ENCODE assay signal across 8 mouse cellular contexts in genomic region chr10:80164161-80164997, GRCm38 (mm10). TPM values are rescaled to one million over a fixed set of nuclear protein-coding genes. Genes with fewer than 3 reads are reported as not detected.
A peak's percentile ranks its signal among the peaks of the same experiment; 100 is the strongest.
DNase-seq lines count a peak whose midpoint lies in the region; ATAC-seq and TF ChIP-seq lines count a peak whose summit lies in the region.

No protein-coding gene starts in this region.

- peak overlapping the region; percentile 87 for H3K27ac ChIP-seq in left cerebral cortex, adult 2 months
- peak overlapping the region; percentile 97 for H3K27ac ChIP-seq in heart, embryonic 12.5 days (ENCODE audit: poor library complexity, severe bottlenecking)
- H3K27ac ChIP-seq in kidney, postnatal 0 days, result peak overlapping the region; percentile 65
- peak overlapping the region; percentile 88 for H3K27ac ChIP-seq in midbrain, embryonic 13.5 days

- DNase-seq in left cerebral cortex, adult 2 months (ENCODE audit: extremely low spot score in 1 of 2, low spot score in 2 of 2), result peak in 1 of 2 experiments; percentile 39
- no peak for DNase-seq in left cerebral cortex, postnatal 14 days (ENCODE audit: low spot score in 2 of 2)
- peak; percentile 60 to 66 for DNase-seq in cerebellum, adult 18-20 months
- DNase-seq in kidney, postnatal 0 days (ENCODE audit: low spot score), result no peak
- DNase-seq in urinary bladder, postnatal 14 days (ENCODE audit: low spot score), result no peak

- peaks cover 79% of the 10 kb centered on the region for H3K4me1 ChIP-seq in heart, embryonic 12.5 days (replicated peaks)
- H3K4me1 ChIP-seq in kidney, postnatal 0 days (replicated peaks; ENCODE audit: insufficient read depth, low read length), result peaks cover 57% of the 10 kb centered on the region
- H3K4me1 ChIP-seq in midbrain, embryonic 13.5 days (replicated peaks), result peaks cover 61% of the 10 kb centered on the region

- no peaks in the 10 kb centered on the region; the same call in 1 of the 2 replicates for H3K36me3 ChIP-seq in heart, embryonic 12.5 days
- 0 out of 2 replicates have a peak, but pooled peaks cover 2% of the 10 kb centered on the region for H3K36me3 ChIP-seq in kidney, postnatal 0 days (ENCODE audit: insufficient read depth, low read length)
- no peaks in the 10 kb centered on the region for H3K36me3 ChIP-seq in midbrain, embryonic 13.5 days

- peak overlapping the region; percentile 75 for H3K4me2 ChIP-seq in heart, embryonic 12.5 days
- peak overlapping the region; percentile 93 for H3K4me2 ChIP-seq in kidney, postnatal 0 days (ENCODE audit: low read length)
- H3K4me2 ChIP-seq in midbrain, embryonic 13.5 days (replicated peaks), result peak overlapping the region; percentile 79

- WGBS in heart, embryonic 12.5 days, result 8% methylated on average over 44 of the region's 44 CpGs
- 8% methylated on average over 44 of the region's 44 CpGs for WGBS in kidney, postnatal 0 days
- WGBS in midbrain, embryonic 13.5 days, result 10% methylated on average over 44 of the region's 44 CpGs

- no peak for TF ChIP-seq CTCF in left cerebral cortex, adult 2 months (IDR thresholded peaks at IDR 0.05)
- TF ChIP-seq CTCF in kidney, postnatal 0 days (IDR thresholded peaks at IDR 0.05; ENCODE audit: low read depth), result no peak

- H3K9me3 ChIP-seq in heart, embryonic 12.5 days (replicated peaks), result no peaks in the 10 kb centered on the region
- no peaks in the 10 kb centered on the region for H3K9me3 ChIP-seq in kidney, postnatal 0 days (replicated peaks; ENCODE audit: low read length)
- H3K9me3 ChIP-seq in midbrain, embryonic 13.5 days, result no peaks in the 10 kb centered on the region

- peak overlapping the region; percentile 62 for H3K9ac ChIP-seq in heart, embryonic 12.5 days
- H3K9ac ChIP-seq in kidney, postnatal 0 days (ENCODE audit: low read depth, low read length), result peak overlapping the region; percentile 53
- H3K9ac ChIP-seq in midbrain, embryonic 13.5 days (replicated peaks), result peak overlapping the region; percentile 73

- ATAC-seq in heart, embryonic 12.5 days (ENCODE audit: insufficient number of reproducible peaks, low FRiP score), result no peak
- ATAC-seq in kidney, postnatal 0 days (replicated peaks; ENCODE audit: low FRiP score, low read depth), result no peak; the same call in 1 of the 2 replicates
- no peak; the same call in 1 of the 2 replicates for ATAC-seq in midbrain, embryonic 13.5 days
- ATAC-seq in CD4-positive, CD25-positive, alpha-beta regulatory T cell, adult 4 months, result no peak

- no peaks in the 10 kb centered on the region for H3K27me3 ChIP-seq in heart, embryonic 12.5 days (replicated peaks)
- no peaks in the 10 kb centered on the region for H3K27me3 ChIP-seq in kidney, postnatal 0 days (ENCODE audit: insufficient read depth, low read length)
- peaks cover 4% of the 10 kb centered on the region; the same call in 1 of the 2 replicates for H3K27me3 ChIP-seq in midbrain, embryonic 13.5 days

- intact Hi-C loops in left cerebral cortex, adult 2 months (cut with DNase I), result no loop called here
- intact Hi-C loops in left cerebral cortex, postnatal 14 days (cut with DNase I), result no loop called here

- peak overlapping the region; percentile 43 for H3K4me3 ChIP-seq in left cerebral cortex, adult 2 months
- H3K4me3 ChIP-seq in heart, embryonic 12.5 days, result peak overlapping the region; percentile 38
- H3K4me3 ChIP-seq in kidney, postnatal 0 days (replicated peaks; ENCODE audit: low read depth, low read length), result peak overlapping the region; percentile 33
- H3K4me3 ChIP-seq in midbrain, embryonic 13.5 days (replicated peaks), result peak overlapping the region; percentile 46

RNA-seq across cellular contexts. Expression of gene Cirbp, which starts 1.4 kb away (rescaled TPM):
- 10 to 100 TPM; 75.8 to 93.0 TPM for total RNA-seq in left cerebral cortex, adult 2 months (2021)
- total RNA-seq in left cerebral cortex, postnatal 14 days (2021), result 100 to 1,000 TPM in 1 of 2 experiments, 10 to 100 TPM in 1; 95.6 to 111 TPM
- 110 and 118 TPM in 2 replicates for polyA plus RNA-seq in heart, embryonic 12.5 days (2016; fragmentation: Nextera tagmentation; extraction: Ambion mirVana)
- polyA plus RNA-seq in kidney, postnatal 0 days (2015; fragmentation: Nextera tagmentation; extraction: Ambion mirVana), result 290 and 317 TPM in 2 replicates
- 354 and 412 TPM in 2 replicates for polyA plus RNA-seq in midbrain, embryonic 13.5 days (2015; fragmentation: Nextera tagmentation; extraction: Ambion mirVana)
- 100 to 1,000 TPM; 124 to 272 TPM for polyA plus RNA-seq in CD4-positive, CD25-positive, alpha-beta regulatory T cell, adult 4 months (2017; shearing (Covaris generic))

RNA-seq across cellular contexts. Expression of gene 1600002K03Rik, which starts 8.4 kb away (rescaled TPM):
- total RNA-seq in left cerebral cortex, adult 2 months (2021), result 1 to 10 TPM; 6.0 to 8.1 TPM
- 1 to 10 TPM; 5.7 to 6.2 TPM for total RNA-seq in left cerebral cortex, postnatal 14 days (2021)
- polyA plus RNA-seq in heart, embryonic 12.5 days (2016; fragmentation: Nextera tagmentation; extraction: Ambion mirVana), result 10.4 and 11.7 TPM in 2 replicates
- 9.3 and 11.0 TPM in 2 replicates for polyA plus RNA-seq in kidney, postnatal 0 days (2015; fragmentation: Nextera tagmentation; extraction: Ambion mirVana)
- polyA plus RNA-seq in midbrain, embryonic 13.5 days (2015; fragmentation: Nextera tagmentation; extraction: Ambion mirVana), result 11.9 and 14.5 TPM in 2 replicates
- 10 to 100 TPM; 21.6 to 23.5 TPM for polyA plus RNA-seq in CD4-positive, CD25-positive, alpha-beta regulatory T cell, adult 4 months (2017; shearing (Covaris generic))

RNA-seq across cellular contexts. Expression of gene Efna2, which starts 14.9 kb away (rescaled TPM):
- total RNA-seq in left cerebral cortex, adult 2 months (2021), result 1 to 10 TPM; 6.8 to 7.2 TPM
- 10 to 100 TPM; 13.9 to 14.3 TPM for total RNA-seq in left cerebral cortex, postnatal 14 days (2021)
- polyA plus RNA-seq in heart, embryonic 12.5 days (2016; fragmentation: Nextera tagmentation; extraction: Ambion mirVana), result 16.6 and 17.2 TPM in 2 replicates
- 10.2 and 10.5 TPM in 2 replicates for polyA plus RNA-seq in kidney, postnatal 0 days (2015; fragmentation: Nextera tagmentation; extraction: Ambion mirVana)
- 34.5 and 41.3 TPM in 2 replicates for polyA plus RNA-seq in midbrain, embryonic 13.5 days (2015; fragmentation: Nextera tagmentation; extraction: Ambion mirVana)
- under 1 TPM in 1 of 2 experiments, not detected in 1; 0.28 TPM for polyA plus RNA-seq in CD4-positive, CD25-positive, alpha-beta regulatory T cell, adult 4 months (2017; shearing (Covaris generic))

RNA-seq across cellular contexts. Expression of gene Midn, which starts 16.3 kb away (rescaled TPM):
- 100 to 1,000 TPM in 1 of 2 experiments, 10 to 100 TPM in 1; 80.7 to 127 TPM for total RNA-seq in left cerebral cortex, adult 2 months (2021)
- 10 to 100 TPM; 94.0 to 96.3 TPM for total RNA-seq in left cerebral cortex, postnatal 14 days (2021)
- 25.9 and 28.9 TPM in 2 replicates for polyA plus RNA-seq in heart, embryonic 12.5 days (2016; fragmentation: Nextera tagmentation; extraction: Ambion mirVana)
- 13.7 and 18.6 TPM in 2 replicates for polyA plus RNA-seq in kidney, postnatal 0 days (2015; fragmentation: Nextera tagmentation; extraction: Ambion mirVana)
- 35.9 and 40.6 TPM in 2 replicates for polyA plus RNA-seq in midbrain, embryonic 13.5 days (2015; fragmentation: Nextera tagmentation; extraction: Ambion mirVana)
- polyA plus RNA-seq in CD4-positive, CD25-positive, alpha-beta regulatory T cell, adult 4 months (2017; shearing (Covaris generic)), result 1 to 10 TPM; 4.6 to 8.2 TPM

RNA-seq across cellular contexts. Expression of gene Cbarp, which starts 23.7 kb away (rescaled TPM):
- total RNA-seq in left cerebral cortex, adult 2 months (2021), result 100 to 1,000 TPM; 431 to 456 TPM
- total RNA-seq in left cerebral cortex, postnatal 14 days (2021), result 100 to 1,000 TPM; 437 to 473 TPM
- polyA plus RNA-seq in heart, embryonic 12.5 days (2016; fragmentation: Nextera tagmentation; extraction: Ambion mirVana), result 1.7 and 3.6 TPM in 2 replicates
- 4.7 and 6.4 TPM in 2 replicates for polyA plus RNA-seq in kidney, postnatal 0 days (2015; fragmentation: Nextera tagmentation; extraction: Ambion mirVana)
- polyA plus RNA-seq in midbrain, embryonic 13.5 days (2015; fragmentation: Nextera tagmentation; extraction: Ambion mirVana), result 40.6 and 45.3 TPM in 2 replicates
- 1 to 10 TPM; 1.3 to 1.4 TPM for polyA plus RNA-seq in CD4-positive, CD25-positive, alpha-beta regulatory T cell, adult 4 months (2017; shearing (Covaris generic))

Comparison
In these comparisons a context has a peak if more than half of its experiments do, and no peak if none do; other contexts are left out.
1. DNase-seq: peak in cerebellum, adult 18-20 months (2 of 2); none in left cerebral cortex, postnatal 14 days (0 of 2), kidney, postnatal 0 days (single experiment) and urinary bladder, postnatal 14 days (single experiment).
2. Peak in every context shown above with its lines, with median percentiles within 50 percentile points of each other: H3K27ac ChIP-seq, H3K4me3 ChIP-seq, H3K4me2 ChIP-seq and H3K9ac ChIP-seq.